Mouse (Mus musculus) thymus, postnatal 0 days (tissue): ENCODE results near the gene Gm2004. TPM values are rescaled to one million over a fixed set of nuclear protein-coding genes. Genes with fewer than 3 reads are reported as not detected.
"Not testable (repeated sequence)": the region's sequence is repeated elsewhere in the genome, so short reads cannot be mapped to it uniquely, and the experiment has no call there.

Experiments
- DNase-seq: peaks from one replicate; pipeline ENCODE4 v3.0.0-alpha.2; 2015; ENCODE audit warnings: low spot score
- polyA plus RNA-seq: library from polyadenylated mRNA; unstranded; fragments of >200 nt; fragmentation: Nextera tagmentation; extraction: Ambion mirVana; gene quantifications from 2 replicates; pipeline ENCODE4 v1.2.1, GENCODE M21; 2015

Gene Gm2004
- polyA plus RNA-seq = 0.39 and 0.43 TPM in 2 replicates

DNA sequence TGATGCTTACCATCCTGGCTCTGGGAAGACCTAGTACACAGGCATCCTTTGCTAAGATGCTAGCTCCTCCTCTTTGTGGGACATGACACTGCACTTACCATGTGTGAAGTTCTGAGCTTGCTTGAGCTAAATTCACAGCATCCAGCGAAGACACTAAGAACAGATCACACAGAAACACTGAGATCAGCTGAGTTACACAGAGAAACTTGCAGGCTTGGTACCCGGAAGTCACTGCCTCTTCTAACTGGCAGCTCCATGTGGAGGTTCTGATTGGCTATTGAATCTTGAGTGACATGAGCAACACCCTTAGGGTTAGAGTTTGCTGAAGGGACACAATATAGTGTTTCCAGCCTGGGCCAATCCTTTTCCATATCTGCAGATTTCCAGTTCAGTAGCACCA lies at the start of gene Gm2004:
TSS of gene Gm2004 (minus strand) at position 101 of the 400 bp plus-strand sequence.
- DNase-seq = not testable (repeated sequence)

Other genes with a start within 250 kb of the Gm2004 start
- gene Zfp966, start 218.7 kb downstream of the Gm2004 start, polyA plus RNA-seq = 0.98 and 1.5 TPM in 2 replicates
- 9.9 and 11.1 TPM in 2 replicates for gene Gm2026, start 184.5 kb downstream of the Gm2004 start, polyA plus RNA-seq
- 5.5 and 14.2 TPM in 2 replicates for gene 2210418O10Rik, start 76.7 kb upstream of the Gm2004 start, polyA plus RNA-seq
- gene Gm11009, start 169.7 kb upstream of the Gm2004 start, polyA plus RNA-seq = not detected in 2 replicates